Mouse (Mus musculus) intestine, embryonic 14.5 days (tissue): ENCODE measurements at regions not wholly inside any gene's neighbourhood (a gene's known extent, or its start where the extent isn't known, plus 50 kb on each side); places are given as distances from the start of the nearest gene placed in this dataset.

Experiments used
- ATAC-seq: fragments of 200-750 bp; cut with Nextera tagmentation; replicated peaks from 2 replicates; pipeline ENCODE4 v1.8.0; 2017; ENCODE audit warnings: low read depth, moderate number of reproducible peaks, moderate TSS enrichment, moderate library complexity; ENCODE audit not compliant: low FRiP score, low TSS enrichment
- DNase-seq: peaks from one replicate; pipeline ENCODE4 v3.0.0-alpha.2; 2018; ENCODE audit warnings: low spot score
- H3K27ac ChIP-seq: fragments of 300-500 bp; sonication (generic); 2 replicates; pipeline ENCODE4 v1.5.1; 2014; ENCODE audit warnings: low read depth, mild to moderate bottlenecking, control low read depth
- H3K27me3 ChIP-seq: fragments of 300-500 bp; sonication (generic); replicated peaks from 2 replicates; pipeline ENCODE4 v1.6.1; 2014; ENCODE audit warnings: low read length, control low read depth; ENCODE audit not compliant: control insufficient read depth, insufficient read depth
- H3K36me3 ChIP-seq: fragments of 300-500 bp; sonication (generic); 2 replicates; pipeline ENCODE4 v1.6.1; 2014; ENCODE audit warnings: low read length, control low read depth; ENCODE audit not compliant: control insufficient read depth, insufficient read depth
- H3K4me1 ChIP-seq: fragments of 300-500 bp; sonication (generic); replicated peaks from 2 replicates; pipeline ENCODE4 v1.6.1; 2014; ENCODE audit warnings: low read length, control low read depth, mixed read lengths; ENCODE audit not compliant: control insufficient read depth, insufficient read depth
- H3K4me2 ChIP-seq: fragments of 300-500 bp; sonication (generic); 2 replicates; pipeline ENCODE4 v1.6.1; 2014; ENCODE audit warnings: low read length
- H3K4me3 ChIP-seq: fragments of 300-500 bp; sonication (generic); 2 replicates; pipeline ENCODE4 v1.5.1; 2014; ENCODE audit warnings: low read depth, low read length, control low read depth, mixed read lengths
- H3K9ac ChIP-seq: fragments of 300-500 bp; sonication (generic); 2 replicates; pipeline ENCODE4 v1.6.1; 2014; ENCODE audit warnings: mild to moderate bottlenecking, low read length
- H3K9me3 ChIP-seq: fragments of 300-500 bp; sonication (generic); 2 replicates; pipeline ENCODE4 v1.6.1; 2016; ENCODE audit warnings: low read length, control low read depth; ENCODE audit not compliant: control insufficient read depth
- WGBS: fragments of 180-500 bp; shearing (Covaris S2); extraction: QIAGEN DNeasy Blood & Tissue Kit; methylation state at CpG from one replicate; pipeline ENCODE4 v1.1.7; 2014; 5-methylcytosine and 5-hydroxymethylcytosine counted together

- H3K4me3 ChIP-seq, result no peak overlapping the region
- 79% methylated on average over 3 of the region's 3 CpGs for WGBS
- no peak for ATAC-seq
- H3K27me3 ChIP-seq, result no peaks in the 10 kb centered on the region
- no peaks in the 10 kb centered on the region for H3K9me3 ChIP-seq
- no peaks in the 10 kb centered on the region for H3K36me3 ChIP-seq
- no peaks in the 10 kb centered on the region for H3K4me1 ChIP-seq
- H3K9ac ChIP-seq, result no peak overlapping the region
- no peak overlapping the region for H3K27ac ChIP-seq
- H3K4me2 ChIP-seq, result no peak overlapping the region
- no peak for DNase-seq
These were observed 146.4 kb downstream of the Rchy1 start for GRCm38 (mm10) chr5:91816376-91816950.

- Histone ChIP-seq H3K9ac (no peak overlapping the region), H3K4me2 (no peak overlapping the region), H3K27me3 (no peaks in the 10 kb centered on the region), H3K36me3 (no peaks in the 10 kb centered on the region), H3K4me1 (no peaks in the 10 kb centered on the region), H3K4me3 (no peak overlapping the region), H3K27ac (no peak overlapping the region), H3K9me3 (no peaks in the 10 kb centered on the region)
- DNase-seq (no peak), ATAC-seq (no peak)
- 70% methylated on average over 6 of the region's 6 CpGs for WGBS
These were observed 147.9 kb downstream of the Rchy1 start for GRCm38 (mm10) chr5:91814956-91815355.

- Histone ChIP-seq H3K27me3 (no peaks in the 10 kb centered on the region), H3K27ac (no peak overlapping the region), H3K4me3 (no peak overlapping the region), H3K9me3 (no peaks in the 10 kb centered on the region), H3K9ac (no peak overlapping the region), H3K4me1 (no peaks in the 10 kb centered on the region), H3K36me3 (no peaks in the 10 kb centered on the region), H3K4me2 (no peak overlapping the region)
- ATAC-seq, result no peak
- DNase-seq, result no peak
- 69% methylated on average over 4 of the region's 4 CpGs for WGBS
These were observed 148.5 kb downstream of the Rchy1 start for GRCm38 (mm10) chr5:91814417-91814762.

- no peaks in the 10 kb centered on the region for H3K27me3 ChIP-seq
- no peaks in the 10 kb centered on the region for H3K36me3 ChIP-seq
- no peak overlapping the region for H3K27ac ChIP-seq
- H3K9me3 ChIP-seq, result no peaks in the 10 kb centered on the region
- DNase-seq, result no peak
- no peak for ATAC-seq
- H3K4me3 ChIP-seq, result no peak overlapping the region
- WGBS, result 57% methylated on average over 5 of the region's 5 CpGs
- H3K9ac ChIP-seq, result no peak overlapping the region
- H3K4me2 ChIP-seq, result no peak overlapping the region
- no peaks in the 10 kb centered on the region for H3K4me1 ChIP-seq
These were observed 149.1 kb downstream of the Rchy1 start for GRCm38 (mm10) chr5:91813547-91814416.

- no peaks in the 10 kb centered on the region for H3K27me3 ChIP-seq
- no peaks in the 10 kb centered on the region for H3K4me1 ChIP-seq
- no peak overlapping the region for H3K4me2 ChIP-seq
- H3K9me3 ChIP-seq, result no peaks in the 10 kb centered on the region
- peak overlapping the region; percentile 2; the same call in 1 of the 2 replicates for H3K27ac ChIP-seq
- DNase-seq (no peak), ATAC-seq (no peak)
- 56% methylated on average over 18 of the region's 18 CpGs for WGBS
- H3K9ac ChIP-seq, result no peak overlapping the region
- H3K36me3 ChIP-seq, result no peaks in the 10 kb centered on the region
- no peak overlapping the region for H3K4me3 ChIP-seq
These were observed 155.5 kb downstream of the Rchy1 start for GRCm38 (mm10) chr5:91807070-91808065.

GRCm38 (mm10) chr5:91801297-91801980 is 161.4 kb downstream of the Rchy1 start:
- H3K4me2 ChIP-seq, result no peak overlapping the region
- ATAC-seq, result no peak
- 80% methylated on average over 3 of the region's 3 CpGs for WGBS

GRCm38 (mm10) chr5:91797362-91797761 is 165.5 kb downstream of the Rchy1 start:
- ATAC-seq, result no peak
- 74% methylated on average over 3 of the region's 3 CpGs for WGBS
- no peak overlapping the region for H3K4me2 ChIP-seq

More at GRCm38 (mm10) chr5:91801297-91801980, 161.4 kb downstream of the Rchy1 start:
- Histone ChIP-seq H3K4me1 (no peaks in the 10 kb centered on the region), H3K4me3 (no peak overlapping the region), H3K27me3 (no peaks in the 10 kb centered on the region), H3K27ac (no peak overlapping the region), H3K9ac (no peak overlapping the region), H3K9me3 (no peaks in the 10 kb centered on the region), H3K36me3 (no peaks in the 10 kb centered on the region)
- DNase-seq, result no peak

GRCm38 (mm10) chr5:91792732-91793131 is 170.1 kb downstream of the Rchy1 start:
- Histone ChIP-seq H3K4me3 (no peak overlapping the region), H3K4me2 (no peak overlapping the region), H3K36me3 (no peaks in the 10 kb centered on the region), H3K27ac (no peak overlapping the region), H3K9me3 (no peaks in the 10 kb centered on the region), H3K27me3 (no peaks in the 10 kb centered on the region), H3K9ac (no peak overlapping the region), H3K4me1 (no peaks in the 10 kb centered on the region)
- WGBS, result 32% methylated on average over 6 of the region's 6 CpGs
- ATAC-seq (no peak), DNase-seq (no peak)

More at GRCm38 (mm10) chr5:91797362-91797761, 165.5 kb downstream of the Rchy1 start:
- Histone ChIP-seq H3K36me3 (no peaks in the 10 kb centered on the region), H3K27me3 (no peaks in the 10 kb centered on the region), H3K4me3 (no peak overlapping the region), H3K27ac (no peak overlapping the region), H3K9ac (no peak overlapping the region), H3K4me1 (no peaks in the 10 kb centered on the region), H3K9me3 (no peaks in the 10 kb centered on the region)
- no peak for DNase-seq
